Mouse (Mus musculus) urinary bladder, postnatal 4 days (tissue): ENCODE data around the gene Flnb.

Experiments used
- DNase-seq, 2 experiments: peaks; one replicate each; pipeline ENCODE4 v3.0.0; 2021 to 2022; ENCODE audit warnings: low spot score in 2 of 2

Gene Flnb

GRCm38 (mm10) chr14:7943101-7943800 is 125.5 kb downstream of the Flnb start:
- DNase-seq = peak in 1 of 2 experiments; percentile 42

- no peak for DNase-seq
These were observed 126.0 kb downstream of the Flnb start for GRCm38 (mm10) chr14:7943801-7944135.

GRCm38 (mm10) chr14:7944349-7945039 is 126.7 kb downstream of the Flnb start:
- no peak for DNase-seq

GRCm38 (mm10) chr14:7945261-7945660 is 127.5 kb downstream of the Flnb start:
- no peak for DNase-seq

- no peak for DNase-seq
These were observed 133.5 kb downstream of the Flnb start for GRCm38 (mm10) chr14:7951234-7951633.

- DNase-seq = no peak
These were observed 135.0 kb downstream of the Flnb start for GRCm38 (mm10) chr14:7952610-7953254.

- no peak for DNase-seq
These were observed 136.3 kb downstream of the Flnb start for GRCm38 (mm10) chr14:7954071-7954471.

GRCm38 (mm10) chr14:7956427-7956826 is 138.7 kb downstream of the Flnb start:
- DNase-seq = no peak

- no peak for DNase-seq
These were observed 139.3 kb downstream of the Flnb start, which contains the start of gene Gm45521 for GRCm38 (mm10) chr14:7957049-7957448. TSS of gene Gm45521 (plus strand) at chr14:7957288.

GRCm38 (mm10) chr14:7960616-7961015 is 142.9 kb downstream of the Flnb start:
- DNase-seq = no peak

GRCm38 (mm10) chr14:7961714-7962113 is 144.0 kb downstream of the Flnb start:
- DNase-seq = no peak

GRCm38 (mm10) chr14:7962626-7963025 is 144.9 kb downstream of the Flnb start:
- no peak for DNase-seq

- DNase-seq = no peak
These were observed 145.4 kb downstream of the Flnb start for GRCm38 (mm10) chr14:7963160-7963559.

GRCm38 (mm10) chr14:7964219-7964889 is 146.6 kb downstream of the Flnb start:
- no peak for DNase-seq

- no peak for DNase-seq
These were observed 154.2 kb downstream of the Flnb start for GRCm38 (mm10) chr14:7971889-7972493.

GRCm38 (mm10) chr14:7974643-7975042 is 156.9 kb downstream of the Flnb start:
- no peak for DNase-seq

GRCm38 (mm10) chr14:7975177-7975576 is 157.4 kb downstream of the Flnb start:
- no peak for DNase-seq

GRCm38 (mm10) chr14:7977471-7977870 is 159.7 kb downstream of the Flnb start:
- no peak for DNase-seq

GRCm38 (mm10) chr14:7978183-7978582 is 160.4 kb downstream of the Flnb start:
- no peak for DNase-seq

GRCm38 (mm10) chr14:7981226-7981625 is 163.5 kb downstream of the Flnb start:
- DNase-seq = no peak

GRCm38 (mm10) chr14:7986913-7987312 is 169.2 kb downstream of the Flnb start:
- no peak for DNase-seq

- no peak for DNase-seq
These were observed 171.6 kb downstream of the Flnb start for GRCm38 (mm10) chr14:7989371-7989770.
